Mouse (Mus musculus): ENCODE data around the gene Os9. TPM values are rescaled to one million over a fixed set of nuclear protein-coding genes. Genes with fewer than 3 reads are reported as not detected.

Os9 gene
- polyA plus RNA-seq (2012; fragmentation: generic; extraction: Trizol) = 100 to 1,000 TPM in 1 of 2 experiments, 10 to 100 TPM in 1; 27.4 to 134 TPM

GRCm38 (mm10) chr10:127121066-127121477 is at the start of gene Os9:
Os9 (minus strand) TSS chr10:127121131.

GRCm38 (mm10) chr10:127164631-127165353 is 43.9 kb upstream of the Os9 start, which contains the start of gene B4galnt1:
B4galnt1 (plus strand) TSS chr10:127165225.

GRCm38 (mm10) chr10:127075080-127075479 is 45.9 kb downstream of the Os9 start, which contains the start of gene Agap2:
Agap2 (plus strand) TSS chr10:127075284.

GRCm38 (mm10) chr10:127070190-127071121 is 50.5 kb downstream of the Os9 start, which contains the start of gene Tspan31:
Tspan31 (minus strand) TSS chr10:127070264.

GRCm38 (mm10) chr10:127063239-127063872 is 57.6 kb downstream of the Os9 start, which contains the start of gene Cdk4:
Cdk4 (plus strand) TSS chr10:127063534.

GRCm38 (mm10) chr10:127059968-127060916 is 60.7 kb downstream of the Os9 start, which contains the start of gene March9:
March9 (minus strand) TSS chr10:127060184.

GRCm38 (mm10) chr10:127047954-127048353 is 73.0 kb downstream of the Os9 start, which contains the start of gene Cyp27b1:
Cyp27b1 (plus strand) TSS chr10:127048250.

Other genes with a start within 250 kb of the Os9 start
- 10 to 100 TPM; 13.2 to 19.2 TPM for gene Atp23, start 219.8 kb downstream of the Os9 start, polyA plus RNA-seq (2012; fragmentation: generic; extraction: Trizol)
- 100 to 1,000 TPM in 1 of 2 experiments, 10 to 100 TPM in 1; 55.9 to 178 TPM for gene Ctdsp2, start 142.4 kb downstream of the Os9 start, polyA plus RNA-seq (2012; fragmentation: generic; extraction: Trizol)
- 1 to 10 TPM in 1 of 2 experiments, under 1 TPM in 1; 0.08 to 1.8 TPM for gene Avil, start 120.4 kb downstream of the Os9 start, polyA plus RNA-seq (2012; fragmentation: generic; extraction: Trizol)
- gene Tsfm, start 90.3 kb downstream of the Os9 start, polyA plus RNA-seq (2012; fragmentation: generic; extraction: Trizol) = 10 to 100 TPM; 33.2 to 45.3 TPM
- gene Mettl1, start 79.7 kb downstream of the Os9 start, polyA plus RNA-seq (2012; fragmentation: generic; extraction: Trizol) = 10 to 100 TPM; 11.5 to 42.6 TPM
- under 1 TPM; 0.05 to 0.14 TPM for gene Eef1akmt3, start 79.6 kb downstream of the Os9 start, polyA plus RNA-seq (2012; fragmentation: generic; extraction: Trizol)
- 1 to 10 TPM in 1 of 2 experiments, under 1 TPM in 1; 0.06 to 1.1 TPM for gene Cyp27b1, start 72.9 kb downstream of the Os9 start, polyA plus RNA-seq (2012; fragmentation: generic; extraction: Trizol)
- gene March9, start 60.9 kb downstream of the Os9 start, polyA plus RNA-seq (2012; fragmentation: generic; extraction: Trizol) = 10 to 100 TPM; 11.7 to 15.1 TPM
- 100 to 1,000 TPM; 769 to 844 TPM for gene Cdk4, start 57.6 kb downstream of the Os9 start, polyA plus RNA-seq (2012; fragmentation: generic; extraction: Trizol)
- 100 to 1,000 TPM in 1 of 2 experiments, 10 to 100 TPM in 1; 74.9 to 185 TPM for gene Tspan31, start 50.9 kb downstream of the Os9 start, polyA plus RNA-seq (2012; fragmentation: generic; extraction: Trizol)
- 10 to 100 TPM in 1 of 2 experiments, under 1 TPM in 1; 0.85 to 10.7 TPM for gene Agap2, start 45.8 kb downstream of the Os9 start, polyA plus RNA-seq (2012; fragmentation: generic; extraction: Trizol)
- 10 to 100 TPM in 1 of 2 experiments, 1 to 10 TPM in 1; 4.1 to 18.6 TPM for gene B4galnt1, start 44.1 kb upstream of the Os9 start, polyA plus RNA-seq (2012; fragmentation: generic; extraction: Trizol)
- under 1 TPM; 0.14 to 0.66 TPM for gene Slc26a10, start 59.5 kb upstream of the Os9 start, polyA plus RNA-seq (2012; fragmentation: generic; extraction: Trizol)
- 100 to 1,000 TPM in 1 of 2 experiments, 10 to 100 TPM in 1; 23.6 to 137 TPM for gene Arhgef25, start 69.0 kb upstream of the Os9 start, polyA plus RNA-seq (2012; fragmentation: generic; extraction: Trizol)
- 10 to 100 TPM; 26.0 to 79.0 TPM for gene Dtx3, start 74.6 kb upstream of the Os9 start, polyA plus RNA-seq (2012; fragmentation: generic; extraction: Trizol)
- gene Pip4k2c, start 90.5 kb upstream of the Os9 start, polyA plus RNA-seq (2012; fragmentation: generic; extraction: Trizol) = 10 to 100 TPM in 1 of 2 experiments, 1 to 10 TPM in 1; 9.1 to 33.4 TPM
- gene Kif5a, start 142.2 kb upstream of the Os9 start, polyA plus RNA-seq (2012; fragmentation: generic; extraction: Trizol) = under 1 TPM; 0.02 to 0.37 TPM
- gene Dctn2, start 145.2 kb upstream of the Os9 start, polyA plus RNA-seq (2012; fragmentation: generic; extraction: Trizol) = 100 to 1,000 TPM; 146 to 282 TPM
- 10 to 100 TPM in 1 of 2 experiments, 1 to 10 TPM in 1; 7.6 to 30.7 TPM for gene Mbd6, start 167.9 kb upstream of the Os9 start, polyA plus RNA-seq (2012; fragmentation: generic; extraction: Trizol)
- gene Mars, start 190.7 kb upstream of the Os9 start, polyA plus RNA-seq (2012; fragmentation: generic; extraction: Trizol) = 100 to 1,000 TPM in 1 of 2 experiments, 10 to 100 TPM in 1; 60.5 to 213 TPM
- under 1 TPM; 0.32 to 0.46 TPM for gene Arhgap9, start 200.8 kb upstream of the Os9 start, polyA plus RNA-seq (2012; fragmentation: generic; extraction: Trizol)
- under 1 TPM; 0.19 to 0.21 TPM for gene Gli1, start 220.8 kb upstream of the Os9 start, polyA plus RNA-seq (2012; fragmentation: generic; extraction: Trizol)
- not detected for gene Inhbe, start 233.3 kb upstream of the Os9 start, polyA plus RNA-seq (2012; fragmentation: generic; extraction: Trizol)
- gene Inhbc, start 249.3 kb upstream of the Os9 start, polyA plus RNA-seq (2012; fragmentation: generic; extraction: Trizol) = not detected